Mouse (Mus musculus): Measurements from ENCODE around the gene Sergef. TPM values are rescaled to one million over a fixed set of nuclear protein-coding genes. Genes with fewer than 3 reads are reported as not detected.

Sergef gene
- total RNA-seq, 1 experiment: 5.4 TPM

DNA sequence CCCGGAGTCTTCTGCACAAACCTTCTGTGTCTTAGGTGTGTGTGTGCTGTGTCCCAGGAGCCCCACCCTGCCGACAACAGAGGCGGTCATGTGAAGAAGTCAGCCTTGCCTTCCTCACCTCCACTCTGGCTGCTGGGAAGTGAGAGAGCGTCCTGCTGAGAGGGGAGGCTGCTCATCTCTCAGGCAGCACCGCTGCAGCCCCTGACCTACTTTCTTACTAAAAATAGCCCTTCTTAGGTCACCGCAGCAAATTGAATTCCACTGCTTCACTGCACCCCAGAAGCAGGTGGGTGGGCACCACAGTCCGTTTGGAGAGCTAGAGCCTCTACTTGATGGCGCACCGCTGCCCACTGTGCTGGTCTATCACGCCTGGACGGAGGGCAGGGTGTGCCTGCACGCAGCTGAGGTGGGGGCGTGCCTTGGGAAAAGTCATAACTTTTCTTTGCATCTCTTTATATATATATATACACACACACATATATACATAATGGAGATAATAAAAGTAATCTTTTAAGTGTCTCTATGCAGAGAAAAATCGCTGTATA lies 147.4 kb downstream of the Sergef start:
- TF ChIP-seq CHD2 (IDR thresholded peaks at IDR 0.05; ENCODE audit: low read depth, low read length) (no peak), ZNF384 (IDR thresholded peaks at IDR 0.05; ENCODE audit: low read depth, low read length) (no peak), MAFK (IDR thresholded peaks at IDR 0.05; ENCODE audit: insufficient read depth, low read depth, low read length) (no peak), ZC3H11A (IDR thresholded peaks at IDR 0.05; ENCODE audit: borderline replicate concordance, low read depth, low read length) (no peak), HCFC1 (IDR thresholded peaks at IDR 0.05; ENCODE audit: borderline replicate concordance, insufficient read depth, low read length) (no peak)
- in situ Hi-C loops (cut with MboI; ENCODE audit: low sequenced_read_pairs in 2 of 2, unreplicated experiment in 2 of 2): no loop called here
- no peak for DNase-seq (ENCODE audit: low read depth, low spot score)

GRCm38 (mm10) chr7:46487354-46487753 lies 152.3 kb downstream of the Sergef start:
- no peak overlapping the region for H3K4me3 ChIP-seq (ENCODE audit: insufficient read depth in 1 of 2, low read depth in 1 of 2, low read length in 2 of 2, poor library complexity in 1 of 2, severe bottlenecking in 1 of 2)
- H3K4me1 ChIP-seq (ENCODE audit: control insufficient read depth in 2 of 2, insufficient read depth in 2 of 2, low read length in 2 of 2, poor library complexity in 1 of 2): no peaks in the 10 kb centered on the region; a peak in 1 of 4 replicates
- H3K27ac ChIP-seq (ENCODE audit: insufficient read depth, low read depth, low read length, poor library complexity, severe bottlenecking): no peak overlapping the region
- no peaks in the 10 kb centered on the region for H3K9me3 ChIP-seq (ENCODE audit: control insufficient read depth, insufficient read depth, low read depth, low read length)
- no peaks in the 10 kb centered on the region for H3K36me3 ChIP-seq (ENCODE audit: control insufficient read depth, insufficient read depth, low read length, poor library complexity, severe bottlenecking)
- in situ Hi-C loops (cut with MboI; ENCODE audit: low sequenced_read_pairs in 2 of 2, unreplicated experiment in 2 of 2): no loop called here
- TF ChIP-seq MAFK (IDR thresholded peaks at IDR 0.05; ENCODE audit: insufficient read depth, low read depth, low read length) (no peak), ZC3H11A (IDR thresholded peaks at IDR 0.05; ENCODE audit: borderline replicate concordance, low read depth, low read length) (no peak), ZNF384 (IDR thresholded peaks at IDR 0.05; ENCODE audit: low read depth, low read length) (no peak)
- DNase-seq (ENCODE audit: low read depth, low spot score): no peak
- no peak overlapping the region for H3K9ac ChIP-seq (ENCODE audit: insufficient read depth, low read depth, low read length, poor library complexity, severe bottlenecking)

More for the DNA sequence above, 147.4 kb downstream of the Sergef start:
- Histone ChIP-seq H3K9ac (ENCODE audit: insufficient read depth, low read depth, low read length, poor library complexity, severe bottlenecking) (no peak overlapping the region), H3K4me3 (ENCODE audit: insufficient read depth in 1 of 2, low read depth in 1 of 2, low read length in 2 of 2, poor library complexity in 1 of 2, severe bottlenecking in 1 of 2) (no peak overlapping the region), H3K9me3 (ENCODE audit: control insufficient read depth, insufficient read depth, low read depth, low read length) (no peaks in the 10 kb centered on the region), H3K36me3 (ENCODE audit: control insufficient read depth, insufficient read depth, low read length, poor library complexity, severe bottlenecking) (no peaks in the 10 kb centered on the region), H3K27ac (ENCODE audit: insufficient read depth, low read depth, low read length, poor library complexity, severe bottlenecking) (no peak overlapping the region), H3K4me1 (ENCODE audit: control insufficient read depth in 2 of 2, insufficient read depth in 2 of 2, low read length in 2 of 2, poor library complexity in 1 of 2) (no peaks in the 10 kb centered on the region; a peak in 1 of 4 replicates)

- no peak for DNase-seq (ENCODE audit: low read depth, low spot score)
- Histone ChIP-seq H3K27ac (ENCODE audit: insufficient read depth, low read depth, low read length, poor library complexity, severe bottlenecking) (no peak overlapping the region), H3K9ac (ENCODE audit: insufficient read depth, low read depth, low read length, poor library complexity, severe bottlenecking) (no peak overlapping the region), H3K9me3 (ENCODE audit: control insufficient read depth, insufficient read depth, low read depth, low read length) (no peaks in the 10 kb centered on the region), H3K4me1 (ENCODE audit: control insufficient read depth in 2 of 2, insufficient read depth in 2 of 2, low read length in 2 of 2, poor library complexity in 1 of 2) (no peaks in the 10 kb centered on the region), H3K4me3 (ENCODE audit: insufficient read depth in 1 of 2, low read depth in 1 of 2, low read length in 2 of 2, poor library complexity in 1 of 2, severe bottlenecking in 1 of 2) (no peak overlapping the region), H3K36me3 (ENCODE audit: control insufficient read depth, insufficient read depth, low read length, poor library complexity, severe bottlenecking) (no peaks in the 10 kb centered on the region)
- in situ Hi-C loops (cut with MboI; ENCODE audit: low sequenced_read_pairs in 2 of 2, unreplicated experiment in 2 of 2): no loop called here
- TF ChIP-seq HCFC1 (IDR thresholded peaks at IDR 0.05; ENCODE audit: borderline replicate concordance, insufficient read depth, low read length) (no peak), CHD2 (IDR thresholded peaks at IDR 0.05; ENCODE audit: low read depth, low read length) (no peak), MAFK (IDR thresholded peaks at IDR 0.05; ENCODE audit: insufficient read depth, low read depth, low read length) (no peak), ZC3H11A (IDR thresholded peaks at IDR 0.05; ENCODE audit: borderline replicate concordance, low read depth, low read length) (no peak), ZNF384 (IDR thresholded peaks at IDR 0.05; ENCODE audit: low read depth, low read length) (no peak)
Measured at GRCm38 (mm10) chr7:46486761-46487160, 152.8 kb downstream of the Sergef start.

DNA sequence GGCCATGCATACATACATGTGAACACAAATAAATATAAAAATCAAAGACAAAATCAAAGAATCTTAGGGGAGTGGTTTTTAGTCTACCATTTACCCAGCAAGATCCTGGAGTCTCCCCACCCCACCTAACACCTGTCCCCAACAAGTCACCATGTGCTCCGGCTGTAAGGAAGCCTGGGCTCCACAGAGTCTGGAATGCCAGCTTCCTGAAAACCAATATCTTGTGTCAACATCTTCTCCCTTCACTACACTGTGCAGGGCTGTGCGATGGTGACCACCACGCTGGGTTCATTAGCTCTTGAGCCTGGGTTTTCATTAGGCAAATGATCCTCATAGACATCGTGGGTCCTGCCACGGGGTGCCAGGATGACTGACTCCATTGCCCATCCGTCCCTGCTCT lies 155.4 kb downstream of the Sergef start:
- Histone ChIP-seq H3K4me3 (ENCODE audit: insufficient read depth in 1 of 2, low read depth in 1 of 2, low read length in 2 of 2, poor library complexity in 1 of 2, severe bottlenecking in 1 of 2) (no peak overlapping the region), H3K9me3 (ENCODE audit: control insufficient read depth, insufficient read depth, low read depth, low read length) (no peaks in the 10 kb centered on the region), H3K9ac (ENCODE audit: insufficient read depth, low read depth, low read length, poor library complexity, severe bottlenecking) (no peak overlapping the region), H3K4me1 (ENCODE audit: control insufficient read depth in 2 of 2, insufficient read depth in 2 of 2, low read length in 2 of 2, poor library complexity in 1 of 2) (no peaks in the 10 kb centered on the region), H3K27ac (ENCODE audit: insufficient read depth, low read depth, low read length, poor library complexity, severe bottlenecking) (no peak overlapping the region), H3K36me3 (ENCODE audit: control insufficient read depth, insufficient read depth, low read length, poor library complexity, severe bottlenecking) (no peaks in the 10 kb centered on the region)
- no peak for TF ChIP-seq ZNF384 (IDR thresholded peaks at IDR 0.05; ENCODE audit: low read depth, low read length)
- no peak for TF ChIP-seq MAFK (IDR thresholded peaks at IDR 0.05; ENCODE audit: insufficient read depth, low read depth, low read length)
- no peak for TF ChIP-seq ZC3H11A (IDR thresholded peaks at IDR 0.05; ENCODE audit: borderline replicate concordance, low read depth, low read length)
- TF ChIP-seq HCFC1 (IDR thresholded peaks at IDR 0.05; ENCODE audit: borderline replicate concordance, insufficient read depth, low read length): no peak
- no peak for TF ChIP-seq CHD2 (IDR thresholded peaks at IDR 0.05; ENCODE audit: low read depth, low read length)
- in situ Hi-C loops (cut with MboI; ENCODE audit: low sequenced_read_pairs in 2 of 2, unreplicated experiment in 2 of 2): no loop called here
- DNase-seq (ENCODE audit: low read depth, low spot score): no peak

- in situ Hi-C loops (cut with MboI; ENCODE audit: low sequenced_read_pairs in 2 of 2, unreplicated experiment in 2 of 2): no loop called here
- H3K9me3 ChIP-seq (ENCODE audit: control insufficient read depth, insufficient read depth, low read depth, low read length): no peaks in the 10 kb centered on the region
Measured at GRCm38 (mm10) chr7:46483050-46483449, 156.6 kb downstream of the Sergef start.

More at GRCm38 (mm10) chr7:46483050-46483449, 156.6 kb downstream of the Sergef start:
- no peak for TF ChIP-seq CHD2 (IDR thresholded peaks at IDR 0.05; ENCODE audit: low read depth, low read length)
- TF ChIP-seq ZNF384 (IDR thresholded peaks at IDR 0.05; ENCODE audit: low read depth, low read length): no peak
- no peak for TF ChIP-seq MAFK (IDR thresholded peaks at IDR 0.05; ENCODE audit: insufficient read depth, low read depth, low read length)
- TF ChIP-seq HCFC1 (IDR thresholded peaks at IDR 0.05; ENCODE audit: borderline replicate concordance, insufficient read depth, low read length): no peak
- no peak for TF ChIP-seq ZC3H11A (IDR thresholded peaks at IDR 0.05; ENCODE audit: borderline replicate concordance, low read depth, low read length)
- no peak overlapping the region for H3K9ac ChIP-seq (ENCODE audit: insufficient read depth, low read depth, low read length, poor library complexity, severe bottlenecking)
- no peaks in the 10 kb centered on the region for H3K36me3 ChIP-seq (ENCODE audit: control insufficient read depth, insufficient read depth, low read length, poor library complexity, severe bottlenecking)
- no peak overlapping the region for H3K27ac ChIP-seq (ENCODE audit: insufficient read depth, low read depth, low read length, poor library complexity, severe bottlenecking)
- no peaks in the 10 kb centered on the region for H3K4me1 ChIP-seq (ENCODE audit: control insufficient read depth in 2 of 2, insufficient read depth in 2 of 2, low read length in 2 of 2, poor library complexity in 1 of 2)
- no peak for DNase-seq (ENCODE audit: low read depth, low spot score)
- no peak overlapping the region for H3K4me3 ChIP-seq (ENCODE audit: insufficient read depth in 1 of 2, low read depth in 1 of 2, low read length in 2 of 2, poor library complexity in 1 of 2, severe bottlenecking in 1 of 2)

Data from ES-E14 (cell line).